Mouse (Mus musculus): ENCODE data around the gene Gpkow. TPM values are rescaled to one million over a fixed set of nuclear protein-coding genes. Genes with fewer than 3 reads are reported as not detected.
"Not testable (repeated sequence)": the region's sequence is repeated elsewhere in the genome, so short reads cannot be mapped to it uniquely, and the experiment has no call there.

Gpkow gene
- polyA plus RNA-seq, 1 experiment from 2014 or later: 30.0 TPM

GRCm38 (mm10) chrX:7679405-7680056, 17.4 kb upstream of the Gpkow start:
- H3K27me3 ChIP-seq (replicated peaks; ENCODE audit: control insufficient read depth, insufficient read depth, low read length): no peaks in the 10 kb centered on the region
- H3K4me1 ChIP-seq (replicated peaks; ENCODE audit: control insufficient read depth, insufficient read depth, low read length): no peaks in the 10 kb centered on the region
- peak overlapping the region; percentile 61 for H3K4me2 ChIP-seq
- ATAC-seq (replicated peaks; ENCODE audit: low FRiP score) (peak; percentile 92), DNase-seq (ENCODE audit: low spot score) (peak; percentile 81)
- no peak overlapping the region for H3K9ac ChIP-seq (ENCODE audit: low read depth, low read length)
- no peaks in the 10 kb centered on the region for H3K9me3 ChIP-seq (ENCODE audit: control insufficient read depth, low read length)
- H3K4me3 ChIP-seq (ENCODE audit: low read depth, low read length): peak overlapping the region; percentile 29
- no peak overlapping the region for H3K27ac ChIP-seq (ENCODE audit: low read depth, low read length)
- H3K36me3 ChIP-seq (ENCODE audit: control insufficient read depth, insufficient read depth, low read length): no peaks in the 10 kb centered on the region
- 13% methylated on average over 27 of the region's 27 CpGs for WGBS

GRCm38 (mm10) chrX:7680057-7680412, 16.9 kb upstream of the Gpkow start:
- no peak overlapping the region for H3K9ac ChIP-seq (ENCODE audit: low read depth, low read length)
- ATAC-seq (replicated peaks; ENCODE audit: low FRiP score): no peak

DNA sequence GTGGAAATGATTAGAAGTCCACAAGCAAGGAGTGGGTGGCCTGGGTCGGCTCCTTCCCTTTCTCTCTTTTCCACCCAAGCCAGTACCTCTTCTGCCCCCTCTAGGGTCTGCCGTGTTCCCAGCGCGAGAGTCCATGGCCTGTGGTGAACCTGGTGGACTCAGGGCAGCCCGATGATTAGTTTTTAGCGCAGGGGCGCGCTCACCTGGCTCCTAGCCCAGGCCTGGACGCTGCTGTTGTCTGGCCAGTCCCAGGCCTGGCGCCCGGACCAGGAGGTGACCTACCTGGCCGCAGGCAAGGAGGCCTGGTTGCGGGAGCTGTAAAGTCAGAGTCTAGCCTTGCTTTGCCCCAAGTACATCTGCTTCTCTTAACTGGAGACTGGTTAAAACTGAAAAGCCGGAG, 16.1 kb upstream of the Gpkow start, which contains the start of gene Magix:
Gene Magix (minus strand): TSS at position 388 of the 400 bp plus-strand sequence.
- Histone ChIP-seq H3K27me3 (replicated peaks; ENCODE audit: control insufficient read depth, insufficient read depth, low read length) (no peaks in the 10 kb centered on the region), H3K27ac (ENCODE audit: low read depth, low read length) (no peak within 1 kb of the TSS), H3K4me1 (replicated peaks; ENCODE audit: control insufficient read depth, insufficient read depth, low read length) (no peaks in the 10 kb centered on the region), H3K36me3 (ENCODE audit: control insufficient read depth, insufficient read depth, low read length) (no peaks in the 10 kb centered on the region), H3K9me3 (ENCODE audit: control insufficient read depth, low read length) (no peaks in the 10 kb centered on the region), H3K9ac (ENCODE audit: low read depth, low read length) (no peak within 1 kb of the TSS), H3K4me2 (peak within 1 kb of the TSS; percentile 61), H3K4me3 (ENCODE audit: low read depth, low read length) (peak within 1 kb of the TSS; percentile 29)
- WGBS: 70% methylated on average over 14 of the region's 14 CpGs
- ATAC-seq (replicated peaks; ENCODE audit: low FRiP score) (no peak), DNase-seq (ENCODE audit: low spot score) (no peak)

More at GRCm38 (mm10) chrX:7680057-7680412, 16.9 kb upstream of the Gpkow start:
- DNase-seq (ENCODE audit: low spot score): no peak
- no peaks in the 10 kb centered on the region for H3K27me3 ChIP-seq (replicated peaks; ENCODE audit: control insufficient read depth, insufficient read depth, low read length)
- no peak overlapping the region for H3K27ac ChIP-seq (ENCODE audit: low read depth, low read length)
- H3K4me3 ChIP-seq (ENCODE audit: low read depth, low read length): peak overlapping the region; percentile 29
- 30% methylated on average over 12 of the region's 12 CpGs for WGBS
- H3K9me3 ChIP-seq (ENCODE audit: control insufficient read depth, low read length): no peaks in the 10 kb centered on the region
- no peaks in the 10 kb centered on the region for H3K4me1 ChIP-seq (replicated peaks; ENCODE audit: control insufficient read depth, insufficient read depth, low read length)
- no peaks in the 10 kb centered on the region for H3K36me3 ChIP-seq (ENCODE audit: control insufficient read depth, insufficient read depth, low read length)
- peak overlapping the region; percentile 61 for H3K4me2 ChIP-seq

- DNase-seq (ENCODE audit: low spot score) (no peak), ATAC-seq (replicated peaks; ENCODE audit: low FRiP score) (no peak)
- no peaks in the 10 kb centered on the region; the same call in 1 of the 2 replicates for H3K27me3 ChIP-seq (replicated peaks; ENCODE audit: control insufficient read depth, insufficient read depth, low read length)
- no peak overlapping the region for H3K27ac ChIP-seq (ENCODE audit: low read depth, low read length)
- 82% methylated on average over 2 of the region's 2 CpGs for WGBS
- H3K4me2 ChIP-seq: no peak overlapping the region
- no peaks in the 10 kb centered on the region for H3K9me3 ChIP-seq (ENCODE audit: control insufficient read depth, low read length)
- no peak overlapping the region for H3K4me3 ChIP-seq (ENCODE audit: low read depth, low read length)
- H3K9ac ChIP-seq (ENCODE audit: low read depth, low read length): no peak overlapping the region
- no peaks in the 10 kb centered on the region for H3K4me1 ChIP-seq (replicated peaks; ENCODE audit: control insufficient read depth, insufficient read depth, low read length)
- H3K36me3 ChIP-seq (ENCODE audit: control insufficient read depth, insufficient read depth, low read length): no peaks in the 10 kb centered on the region
These were observed 8.6 kb upstream of the Gpkow start for GRCm38 (mm10) chrX:7688321-7688720.

DNA sequence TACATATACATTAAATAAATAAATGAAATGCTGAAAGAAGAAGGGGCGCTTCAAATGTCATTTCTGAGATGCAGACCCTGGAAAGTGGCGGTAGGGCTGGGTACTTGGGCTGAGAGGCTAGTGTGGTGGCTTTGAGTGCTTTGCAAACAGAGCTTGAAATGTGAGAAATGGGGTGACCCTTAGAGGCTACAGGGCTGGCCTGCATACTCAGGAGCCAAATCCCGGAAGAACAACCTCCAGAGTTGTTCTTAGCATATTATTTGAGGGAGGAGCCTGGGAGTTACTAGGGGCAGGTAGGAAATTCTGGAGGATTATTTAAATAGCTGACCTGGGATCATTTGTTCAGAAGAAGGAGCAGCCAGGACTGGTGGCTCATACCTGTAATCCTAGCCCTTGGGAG, 6.4 kb upstream of the Gpkow start:
- Histone ChIP-seq H3K4me3 (ENCODE audit: low read depth, low read length) (no peak overlapping the region), H3K27me3 (replicated peaks; ENCODE audit: control insufficient read depth, insufficient read depth, low read length) (no peaks in the 10 kb centered on the region; the same call in 1 of the 2 replicates), H3K9ac (ENCODE audit: low read depth, low read length) (no peak overlapping the region), H3K36me3 (ENCODE audit: control insufficient read depth, insufficient read depth, low read length) (no peaks in the 10 kb centered on the region), H3K9me3 (ENCODE audit: control insufficient read depth, low read length) (no peaks in the 10 kb centered on the region), H3K4me1 (replicated peaks; ENCODE audit: control insufficient read depth, insufficient read depth, low read length) (no peaks in the 10 kb centered on the region), H3K4me2 (no peak overlapping the region), H3K27ac (ENCODE audit: low read depth, low read length) (no peak overlapping the region)
- 59% methylated on average over 3 of the region's 3 CpGs for WGBS
- DNase-seq (ENCODE audit: low spot score) (no peak), ATAC-seq (replicated peaks; ENCODE audit: low FRiP score) (no peak)

DNA sequence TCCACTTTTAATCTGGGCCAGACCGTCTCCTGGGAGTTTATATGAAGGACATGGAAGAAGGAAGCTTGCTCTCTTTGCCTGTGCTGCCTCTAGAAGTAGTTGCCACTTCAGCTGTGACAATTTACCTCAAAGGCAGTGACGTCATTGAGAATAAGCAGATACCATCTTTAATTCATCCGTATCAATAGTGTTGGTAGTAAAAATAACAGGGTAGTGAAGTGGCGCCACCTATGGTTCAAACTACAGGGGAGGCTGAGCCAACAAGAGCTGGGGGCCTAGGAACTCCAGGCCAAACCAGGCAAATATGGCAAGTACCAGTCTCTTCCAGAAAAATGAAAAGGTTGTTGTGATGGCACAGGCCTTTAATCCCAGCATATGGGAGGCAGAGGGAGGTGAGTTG, 4.1 kb upstream of the Gpkow start:
- DNase-seq (ENCODE audit: low spot score) (no peak), ATAC-seq (replicated peaks; ENCODE audit: low FRiP score) (no peak)
- no peak overlapping the region for H3K4me2 ChIP-seq
- H3K4me1 ChIP-seq (replicated peaks; ENCODE audit: control insufficient read depth, insufficient read depth, low read length): no peaks in the 10 kb centered on the region
- no peaks in the 10 kb centered on the region for H3K9me3 ChIP-seq (ENCODE audit: control insufficient read depth, low read length)
- no peaks in the 10 kb centered on the region for H3K27me3 ChIP-seq (replicated peaks; ENCODE audit: control insufficient read depth, insufficient read depth, low read length)
- no peaks in the 10 kb centered on the region for H3K36me3 ChIP-seq (ENCODE audit: control insufficient read depth, insufficient read depth, low read length)
- H3K27ac ChIP-seq (ENCODE audit: low read depth, low read length): no peak overlapping the region
- no peak overlapping the region for H3K4me3 ChIP-seq (ENCODE audit: low read depth, low read length)
- 34% methylated on average over 4 of the region's 4 CpGs for WGBS
- no peak overlapping the region for H3K9ac ChIP-seq (ENCODE audit: low read depth, low read length)

DNA sequence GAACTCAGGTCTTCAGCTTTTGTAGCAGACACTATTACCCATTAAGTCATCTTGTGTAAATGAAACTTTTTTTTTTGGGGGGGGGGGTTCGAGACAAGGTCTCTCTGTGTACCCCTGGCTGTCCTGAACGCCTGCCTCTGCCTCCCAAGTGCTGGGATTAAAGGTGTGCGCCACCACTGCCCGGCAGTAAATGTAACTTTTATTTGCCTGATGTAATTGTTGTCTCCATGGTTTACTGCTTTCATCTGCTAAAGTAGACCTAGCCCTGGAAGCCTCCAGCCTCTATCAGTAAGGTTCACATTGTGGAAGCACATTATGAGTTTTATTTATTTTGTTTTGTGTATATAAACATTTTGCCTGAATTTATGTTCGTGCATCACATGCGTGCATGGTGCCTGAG, 411 bp upstream of the Gpkow start:
- no peak overlapping the region for H3K27ac ChIP-seq (ENCODE audit: low read depth, low read length)
- no peaks in the 10 kb centered on the region for H3K9me3 ChIP-seq (ENCODE audit: control insufficient read depth, low read length)
- H3K36me3 ChIP-seq (ENCODE audit: control insufficient read depth, insufficient read depth, low read length): no peaks in the 10 kb centered on the region
- H3K9ac ChIP-seq (ENCODE audit: low read depth, low read length): no peak overlapping the region
- peak overlapping the region; percentile 71; the same call in 1 of the 2 replicates for H3K4me3 ChIP-seq (ENCODE audit: low read depth, low read length)
- DNase-seq (ENCODE audit: low spot score): no peak
- WGBS: 41% methylated on average over 6 of the region's 6 CpGs
- no peaks in the 10 kb centered on the region for H3K4me1 ChIP-seq (replicated peaks; ENCODE audit: control insufficient read depth, insufficient read depth, low read length)
- H3K4me2 ChIP-seq: peak overlapping the region; percentile 48; the same call in 1 of the 2 replicates
- H3K27me3 ChIP-seq (replicated peaks; ENCODE audit: control insufficient read depth, insufficient read depth, low read length): no peaks in the 10 kb centered on the region
- ATAC-seq (replicated peaks; ENCODE audit: low FRiP score): no peak; the same call in none of the 2 replicates

DNA sequence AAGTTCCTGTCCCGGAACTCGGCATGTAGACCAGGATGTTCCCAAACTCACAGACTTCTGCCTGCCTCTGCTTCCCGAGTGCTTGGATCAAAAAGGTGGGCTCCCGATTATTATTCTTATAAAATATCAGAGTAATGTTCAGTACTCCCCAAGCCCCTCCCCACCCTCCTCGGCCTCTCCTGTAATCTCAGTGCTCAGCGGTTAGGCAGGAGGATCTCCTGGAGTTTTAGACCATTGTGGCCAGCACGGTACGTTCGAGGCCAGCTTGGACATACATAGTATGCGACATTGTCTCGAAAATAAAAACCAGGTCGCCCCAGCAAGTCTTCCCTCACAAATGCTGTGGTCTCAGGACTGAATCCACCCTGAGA, 16.8 kb downstream of the Gpkow start:
- not testable (repeated sequence) for H3K36me3 ChIP-seq (ENCODE audit: control insufficient read depth, insufficient read depth, low read length); H3K27ac ChIP-seq (ENCODE audit: low read depth, low read length); H3K27me3 ChIP-seq (replicated peaks; ENCODE audit: control insufficient read depth, insufficient read depth, low read length); H3K9ac ChIP-seq (ENCODE audit: low read depth, low read length); H3K9me3 ChIP-seq (ENCODE audit: control insufficient read depth, low read length); DNase-seq (ENCODE audit: low spot score); H3K4me1 ChIP-seq (replicated peaks; ENCODE audit: control insufficient read depth, insufficient read depth, low read length)
- peak; percentile 39; the same call in 1 of the 2 replicates for ATAC-seq (replicated peaks; ENCODE audit: low FRiP score)
- H3K4me3 ChIP-seq (ENCODE audit: low read depth, low read length): peak overlapping the region; percentile 44
- WGBS: 19% methylated on average over 5 of the region's 12 CpGs
- H3K4me2 ChIP-seq: peak overlapping the region; percentile 60
